Mouse (Mus musculus) kidney, adult 10 weeks (tissue): Measurements from ENCODE around the gene Clca3b. TPM values are rescaled to one million over a fixed set of nuclear protein-coding genes. Genes with fewer than 3 reads are reported as not detected.

Experiments used
- polyA plus RNA-seq: library from polyadenylated mRNA; stranded (reverse); fragments of 350-450 nt; fragmentation: Illumina TruSeq; extraction: RNeasy Lipid Tissue Mini Kit (QIAGEN cat#74804); gene quantifications from one replicate; pipeline ENCODE4 v1.2.3, GENCODE M21; 2014; ENCODE audit warnings: low read depth, low replicate concordance

Clca3b gene
- not detected for polyA plus RNA-seq

GRCm38 (mm10) chr3:144849014-144849556 lies at the start of gene Clca3b:
TSS of gene Clca3b (minus strand) at chr3:144849357.

GRCm38 (mm10) chr3:144819219-144819618 lies 29.9 kb downstream of the Clca3b start, which contains the start of gene Clca3a2:
TSS of gene Clca3a2 (minus strand) at chr3:144819494.

Other genes starting within 250 kb of the Clca3b start
- gene Sh3glb1, start 129.0 kb downstream of the Clca3b start, polyA plus RNA-seq, result 191 TPM
- 10.2 TPM for gene Clca3a1, start 88.4 kb downstream of the Clca3b start, polyA plus RNA-seq
- 1.1 TPM for gene Clca3a2, start 29.9 kb downstream of the Clca3b start, polyA plus RNA-seq
- gene Clca4b, start 83.2 kb upstream of the Clca3b start, polyA plus RNA-seq, result 0.61 TPM
- gene Clca4a, start 125.7 kb upstream of the Clca3b start, polyA plus RNA-seq, result 0.20 TPM
- gene Clca1, start 183.4 kb upstream of the Clca3b start, polyA plus RNA-seq, result not detected